ENCODE assay signal across 15 mouse cellular contexts in the genomic region with DNA sequence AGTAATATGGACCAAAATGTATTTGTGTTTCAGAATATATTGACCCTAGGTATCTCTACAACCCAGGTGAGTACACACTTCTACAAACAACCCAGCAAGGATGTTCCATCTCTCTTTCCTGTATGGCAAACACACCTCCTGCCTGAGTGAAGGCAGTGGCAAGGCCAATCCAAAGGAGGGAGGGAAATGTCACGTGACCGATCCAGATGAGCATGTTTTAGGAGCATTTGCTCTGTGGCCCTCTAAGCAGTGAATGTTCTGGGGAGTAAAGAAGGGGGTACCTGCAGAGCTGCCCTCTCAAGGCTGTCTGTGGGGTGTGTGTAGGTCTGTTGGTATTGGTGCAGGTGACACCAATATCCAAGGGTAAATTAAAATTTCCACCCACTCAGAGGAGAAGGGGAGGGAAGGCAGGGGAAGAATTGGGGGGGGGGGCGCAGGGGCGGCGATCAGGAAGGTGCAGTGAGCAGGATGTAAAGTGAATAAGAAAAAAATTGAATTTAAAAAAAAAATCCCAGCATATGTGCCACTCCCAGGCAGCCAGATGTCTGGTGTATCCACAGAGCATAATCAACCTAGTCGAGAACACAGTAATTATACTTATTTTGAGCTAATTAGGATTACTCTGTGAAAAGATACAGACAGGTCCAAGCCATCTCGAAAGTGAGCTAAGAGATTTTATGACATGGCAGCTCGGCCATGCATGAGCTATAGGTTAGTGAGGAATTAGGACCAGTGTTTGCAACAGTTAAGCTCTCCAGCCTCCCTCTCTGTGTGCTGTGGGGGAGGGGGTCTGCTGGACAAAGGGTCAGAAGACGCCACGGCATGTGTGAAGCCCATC. TPM values are rescaled to one million over a fixed set of nuclear protein-coding genes. Genes with fewer than 3 reads are reported as not detected.
DNase-seq lines count a peak whose midpoint lies in the region; ATAC-seq lines count a peak whose summit lies in the region.
"Had no signal": no experiment of that assay in that cellular context is flagged by ENCODE, and none has a peak within 500 bp of the region (broad histone marks: within the 10 kb centered on the region; RNA-seq: fewer than 3 reads in every experiment).

No protein-coding gene starts in this region.

- H3K4me1 ChIP-seq in hindbrain, embryonic 12.5 days: peaks cover 10% of the 10 kb centered on the region
- H3K4me1 ChIP-seq in hindbrain, embryonic 14.5 days (replicated peaks; ENCODE audit: control insufficient read depth, insufficient read depth, low read length): 0 out of 2 replicates have a peak, but pooled peaks cover 3% of the 10 kb centered on the region
- no peaks in the 10 kb centered on the region; the same call in 1 of the 2 replicates for H3K4me1 ChIP-seq in forebrain, embryonic 16.5 days (replicated peaks; ENCODE audit: control insufficient read depth, insufficient read depth, low read length)
- H3K4me1 ChIP-seq in neural tube, embryonic 12.5 days: no peaks in the 10 kb centered on the region
- H3K4me1 ChIP-seq: embryonic facial prominence, embryonic 15.5 days; hindbrain, embryonic 15.5 days; stomach, embryonic 15.5 days had no signal

- no peak overlapping the region for H3K4me3 ChIP-seq in hindbrain, embryonic 12.5 days
- H3K4me3 ChIP-seq in hindbrain, embryonic 14.5 days (replicated peaks; ENCODE audit: low read length): no peak overlapping the region
- no peak overlapping the region for H3K4me3 ChIP-seq in forebrain, embryonic 16.5 days (replicated peaks; ENCODE audit: low read length)
- no peak overlapping the region for H3K4me3 ChIP-seq in neural tube, embryonic 12.5 days
- H3K4me3 ChIP-seq: embryonic facial prominence, embryonic 15.5 days; hindbrain, embryonic 15.5 days; stomach, embryonic 15.5 days had no signal

- H3K36me3 ChIP-seq in hindbrain, embryonic 12.5 days: no peaks in the 10 kb centered on the region
- H3K36me3 ChIP-seq in hindbrain, embryonic 14.5 days (replicated peaks; ENCODE audit: control insufficient read depth, insufficient read depth): no peaks in the 10 kb centered on the region
- H3K36me3 ChIP-seq in forebrain, embryonic 16.5 days (ENCODE audit: control insufficient read depth, insufficient read depth): no peaks in the 10 kb centered on the region
- no peaks in the 10 kb centered on the region for H3K36me3 ChIP-seq in neural tube, embryonic 12.5 days
- H3K36me3 ChIP-seq: embryonic facial prominence, embryonic 15.5 days; hindbrain, embryonic 15.5 days; stomach, embryonic 15.5 days had no signal

- H3K4me2 ChIP-seq in hindbrain, embryonic 12.5 days (replicated peaks): no peak overlapping the region
- H3K4me2 ChIP-seq in hindbrain, embryonic 14.5 days (replicated peaks): no peak overlapping the region
- no peak overlapping the region for H3K4me2 ChIP-seq in forebrain, embryonic 16.5 days (ENCODE audit: low read length)
- H3K4me2 ChIP-seq in neural tube, embryonic 12.5 days (replicated peaks): no peak overlapping the region
- H3K4me2 ChIP-seq: heart, embryonic 11.5 days; hindbrain, embryonic 15.5 days; stomach, embryonic 15.5 days had no signal

- WGBS in hindbrain, embryonic 12.5 days: 56% methylated on average over 10 of the region's 10 CpGs
- 53% methylated on average over 10 of the region's 10 CpGs for WGBS in hindbrain, embryonic 14.5 days
- 26% methylated on average over 7 of the region's 10 CpGs for WGBS in forebrain, embryonic 16.5 days
- 45% methylated on average over 10 of the region's 10 CpGs for WGBS in neural tube, embryonic 12.5 days

- H3K27ac ChIP-seq in hindbrain, embryonic 12.5 days: no peak overlapping the region
- H3K27ac ChIP-seq in hindbrain, embryonic 14.5 days: no peak overlapping the region
- H3K27ac ChIP-seq in forebrain, embryonic 16.5 days (ENCODE audit: low read length): no peak overlapping the region
- no peak overlapping the region for H3K27ac ChIP-seq in neural tube, embryonic 12.5 days
- H3K27ac ChIP-seq: embryonic facial prominence, embryonic 15.5 days; hindbrain, embryonic 15.5 days; stomach, embryonic 15.5 days had no signal

- H3K9me3 ChIP-seq in hindbrain, embryonic 12.5 days (replicated peaks): no peaks in the 10 kb centered on the region
- no peaks in the 10 kb centered on the region for H3K9me3 ChIP-seq in hindbrain, embryonic 14.5 days (ENCODE audit: control insufficient read depth, low read length)
- no peaks in the 10 kb centered on the region for H3K9me3 ChIP-seq in forebrain, embryonic 16.5 days (ENCODE audit: control insufficient read depth, low read length)
- H3K9me3 ChIP-seq in neural tube, embryonic 12.5 days: no peaks in the 10 kb centered on the region
- H3K9me3 ChIP-seq: embryonic facial prominence, embryonic 15.5 days; hindbrain, embryonic 15.5 days; stomach, embryonic 15.5 days had no signal

- no peaks in the 10 kb centered on the region for H3K27me3 ChIP-seq in hindbrain, embryonic 12.5 days
- no peaks in the 10 kb centered on the region for H3K27me3 ChIP-seq in hindbrain, embryonic 14.5 days (ENCODE audit: control insufficient read depth, insufficient read depth, low read length)
- no peaks in the 10 kb centered on the region for H3K27me3 ChIP-seq in forebrain, embryonic 16.5 days (replicated peaks; ENCODE audit: control insufficient read depth, insufficient read depth, low read length)
- no peaks in the 10 kb centered on the region for H3K27me3 ChIP-seq in neural tube, embryonic 12.5 days (replicated peaks)
- H3K27me3 ChIP-seq: embryonic facial prominence, embryonic 15.5 days; hindbrain, embryonic 15.5 days; stomach, embryonic 15.5 days had no signal

- no peak for DNase-seq in hindbrain, embryonic 14.5 days (ENCODE audit: low spot score)
- peak; percentile 61 for DNase-seq in embryo, embryonic 9.5 days (ENCODE audit: extremely low spot score)
- DNase-seq in kidney, adult 9 months: no peak
- no peak for DNase-seq in layer of hippocampus, postnatal 10 days (ENCODE audit: low spot score in 2 of 2)
- DNase-seq in urinary bladder, postnatal 10 days (ENCODE audit: low spot score): no peak
- DNase-seq: cerebellum, adult 2 months; thymus, postnatal 14 days had no signal

- ATAC-seq in hindbrain, embryonic 12.5 days (ENCODE audit: low FRiP score): peak; percentile 69; the same call in 1 of the 2 replicates
- ATAC-seq in hindbrain, embryonic 14.5 days (ENCODE audit: low FRiP score): no peak; the same call in 1 of the 2 replicates
- ATAC-seq in forebrain, embryonic 16.5 days: peak; percentile 65
- peak; percentile 41; the same call in 1 of the 2 replicates for ATAC-seq in neural tube, embryonic 12.5 days (ENCODE audit: low FRiP score, low read depth)

- H3K9ac ChIP-seq in hindbrain, embryonic 12.5 days: no peak overlapping the region
- no peak overlapping the region for H3K9ac ChIP-seq in hindbrain, embryonic 14.5 days
- no peak overlapping the region for H3K9ac ChIP-seq in forebrain, embryonic 16.5 days (replicated peaks; ENCODE audit: low read depth, low read length)
- H3K9ac ChIP-seq in neural tube, embryonic 12.5 days: no peak overlapping the region
- H3K9ac ChIP-seq: embryonic facial prominence, embryonic 15.5 days; hindbrain, embryonic 15.5 days; stomach, embryonic 15.5 days had no signal

RNA-seq across cellular contexts. Expression of gene Nup54, which starts 31.2 kb away (rescaled TPM):
- 46.2 and 59.8 TPM in 2 replicates for polyA plus RNA-seq in hindbrain, embryonic 12.5 days (2016; fragmentation: Nextera tagmentation; extraction: Ambion mirVana)
- polyA plus RNA-seq in hindbrain, embryonic 14.5 days (2014; fragmentation: Nextera tagmentation; extraction: Ambion mirVana): 51.5 and 59.4 TPM in 2 replicates
- polyA plus RNA-seq in forebrain, embryonic 16.5 days (2015; fragmentation: Nextera tagmentation; extraction: Ambion mirVana): 63.4 and 65.6 TPM in 2 replicates
- 50.4 and 53.6 TPM in 2 replicates for polyA plus RNA-seq in neural tube, embryonic 12.5 days (2016; fragmentation: Nextera tagmentation; extraction: Ambion mirVana)
- 10 to 100 TPM; 33.9 to 41.7 TPM for total RNA-seq in layer of hippocampus, postnatal 10 days (2021)

RNA-seq across cellular contexts. Expression of gene Cxcl10, which starts 55.1 kb away (rescaled TPM):
- 0.26 and 0.50 TPM in 2 replicates for polyA plus RNA-seq in hindbrain, embryonic 12.5 days (2016; fragmentation: Nextera tagmentation; extraction: Ambion mirVana)
- 0.24 TPM in 1 of 2 replicates, not detected in the other for polyA plus RNA-seq in hindbrain, embryonic 14.5 days (2014; fragmentation: Nextera tagmentation; extraction: Ambion mirVana)
- polyA plus RNA-seq in forebrain, embryonic 16.5 days (2015; fragmentation: Nextera tagmentation; extraction: Ambion mirVana): 0.61 TPM in 1 of 2 replicates, not detected in the other
- polyA plus RNA-seq in neural tube, embryonic 12.5 days (2016; fragmentation: Nextera tagmentation; extraction: Ambion mirVana): 0.49 TPM in 1 of 2 replicates, not detected in the other
- not detected for total RNA-seq in layer of hippocampus, postnatal 10 days (2021)
- total RNA-seq: MEL had no signal
